Mouse (Mus musculus): Measurements from ENCODE around the gene Adgrg1.
A peak's percentile ranks its signal among the peaks of the same experiment; 100 is the strongest.

Adgrg1 gene

GRCm38 (mm10) chr8:95041883-95042784, 67.6 kb downstream of the Adgrg1 start:
- DNase-seq (ENCODE audit: low spot score) = peak; percentile 86

- no peak for DNase-seq (ENCODE audit: low spot score)
Observed at GRCm38 (mm10) chr8:95044811-95045210, 70.3 kb downstream of the Adgrg1 start.

GRCm38 (mm10) chr8:95046982-95047381, 72.4 kb downstream of the Adgrg1 start:
- no peak for DNase-seq (ENCODE audit: low spot score)

- no peak for DNase-seq (ENCODE audit: low spot score)
Observed at GRCm38 (mm10) chr8:95047884-95048680, 73.5 kb downstream of the Adgrg1 start.

- DNase-seq (ENCODE audit: low spot score) = no peak
Observed at GRCm38 (mm10) chr8:95049636-95050035, 75.1 kb downstream of the Adgrg1 start.

- no peak for DNase-seq (ENCODE audit: low spot score)
Observed at GRCm38 (mm10) chr8:95054438-95054837, 79.9 kb downstream of the Adgrg1 start.

GRCm38 (mm10) chr8:95054927-95055510, 80.5 kb downstream of the Adgrg1 start, which contains the start of gene Drc7:
TSS of gene Drc7 (plus strand) at chr8:95055103.
- no peak for DNase-seq (ENCODE audit: low spot score)

- DNase-seq (ENCODE audit: low spot score) = no peak
Observed at GRCm38 (mm10) chr8:95056414-95056813, 81.9 kb downstream of the Adgrg1 start.

GRCm38 (mm10) chr8:95058661-95059060, 84.1 kb downstream of the Adgrg1 start:
- DNase-seq (ENCODE audit: low spot score) = no peak

- DNase-seq (ENCODE audit: low spot score) = no peak
Observed at GRCm38 (mm10) chr8:95059812-95060533, 85.4 kb downstream of the Adgrg1 start.

Data from yolk sac, embryonic 10.5 days (tissue).